Mouse (Mus musculus) liver, embryonic 14.5 days (tissue): ENCODE results near the gene Dpf1. TPM values are rescaled to one million over a fixed set of nuclear protein-coding genes. Genes with fewer than 3 reads are reported as not detected.

Source experiments
- ATAC-seq: fragments of 200-750 bp; cut with Nextera tagmentation; 2 replicates; pipeline ENCODE4 v1.8.0; 2017; ENCODE audit warnings: moderate number of reproducible peaks, mild to moderate bottlenecking, moderate library complexity; ENCODE audit not compliant: insufficient read depth
- DNase-seq, 3 experiments: peaks; one replicate each; pipeline ENCODE4 v3.0.0-alpha.2; 2012 to 2013; ENCODE audit warnings: low read depth in 3 of 3, low spot score in 3 of 3
- H3K27ac ChIP-seq: fragments of 300-500 bp; sonication (generic); 2 replicates; pipeline ENCODE4 v1.5.1; 2014; ENCODE audit warnings: moderate library complexity, mild to moderate bottlenecking, control low read depth, inconsistent platforms
- H3K27me3 ChIP-seq: fragments of 300-500 bp; sonication (generic); 2 replicates; pipeline ENCODE4 v1.6.1; 2014; ENCODE audit warnings: mild to moderate bottlenecking, low read length, moderate library complexity; ENCODE audit not compliant: control insufficient read depth, insufficient read depth
- H3K36me3 ChIP-seq: fragments of 300-500 bp; sonication (generic); replicated peaks from 2 replicates; pipeline ENCODE4 v1.6.1; 2014; ENCODE audit warnings: low read depth; ENCODE audit not compliant: control insufficient read depth, insufficient read depth
- H3K4me1 ChIP-seq, 2 experiments: fragments of 200-500 bp in 1 of 2; fragments of 300-500 bp in 1 of 2; sonication (generic) in 1 of 2; replicated peaks; 2 replicates each; pipeline ENCODE4 v1.6.1; 2012 to 2014; ENCODE audit warnings: antibody characterized with exemption in 1 of 2, inconsistent platforms in 1 of 2, low read length in 1 of 2; ENCODE audit not compliant: control insufficient read depth in 2 of 2, insufficient read depth in 2 of 2
- H3K4me2 ChIP-seq: fragments of 300-500 bp; sonication (generic); 2 replicates; pipeline ENCODE4 v1.6.1; 2014; ENCODE audit warnings: low read depth, mild to moderate bottlenecking, control low read depth, moderate library complexity
- H3K4me3 ChIP-seq, 2 experiments: fragments of 200-500 bp in 1 of 2; fragments of 300-500 bp in 1 of 2; sonication (generic) in 1 of 2; 2 replicates each; pipeline ENCODE4 v1.5.1; 2012 to 2014; ENCODE audit warnings: low read depth in 2 of 2, low read length in 2 of 2, mild to moderate bottlenecking in 2 of 2, control low read depth in 1 of 2, inconsistent platforms in 1 of 2, moderate library complexity in 1 of 2; ENCODE audit not compliant: insufficient read depth in 1 of 2
- H3K9ac ChIP-seq: fragments of 300-500 bp; sonication (generic); replicated peaks from 2 replicates; pipeline ENCODE4 v1.6.1; 2014; ENCODE audit warnings: mild to moderate bottlenecking, control low read depth, moderate library complexity
- H3K9me3 ChIP-seq: fragments of 300-500 bp; sonication (generic); 2 replicates; pipeline ENCODE4 v1.6.1; 2016; ENCODE audit warnings: low read length, mixed read lengths; ENCODE audit not compliant: control insufficient read depth
- CTCF ChIP-seq: IDR thresholded peaks from 2 replicates; pipeline ENCODE4 v1.5.1; 2016; ENCODE audit warnings: antibody characterized with exemption, low read depth, control low read depth
- EP300 ChIP-seq: IDR thresholded peaks from 2 replicates; pipeline ENCODE4 v1.6.1; 2016; ENCODE audit warnings: antibody characterized with exemption, low read depth
- WGBS: fragments of 180-500 bp; shearing (Covaris S2); extraction: QIAGEN DNeasy Blood & Tissue Kit; methylation state at CpG from one replicate; pipeline ENCODE4 v1.1.7; 2014; ENCODE audit not compliant: insufficient replicate concordance; 5-methylcytosine and 5-hydroxymethylcytosine counted together
- polyA plus RNA-seq, 2 experiments: library from polyadenylated mRNA; depleted of rRNA in 1 of 2; stranded (reverse) in 1 of 2; unstranded in 1 of 2; fragments of >200 nt; fragmentation: Nextera tagmentation in 1 of 2; extraction: Ambion mirVana in 1 of 2; gene quantifications; 2 replicates each; pipeline versions ENCODE4 v1.2.1 to v1.2.3; 2012 to 2014

Dpf1 gene
- polyA plus RNA-seq, 2 experiments = 0.81 to 1.0 TPM

DNA sequence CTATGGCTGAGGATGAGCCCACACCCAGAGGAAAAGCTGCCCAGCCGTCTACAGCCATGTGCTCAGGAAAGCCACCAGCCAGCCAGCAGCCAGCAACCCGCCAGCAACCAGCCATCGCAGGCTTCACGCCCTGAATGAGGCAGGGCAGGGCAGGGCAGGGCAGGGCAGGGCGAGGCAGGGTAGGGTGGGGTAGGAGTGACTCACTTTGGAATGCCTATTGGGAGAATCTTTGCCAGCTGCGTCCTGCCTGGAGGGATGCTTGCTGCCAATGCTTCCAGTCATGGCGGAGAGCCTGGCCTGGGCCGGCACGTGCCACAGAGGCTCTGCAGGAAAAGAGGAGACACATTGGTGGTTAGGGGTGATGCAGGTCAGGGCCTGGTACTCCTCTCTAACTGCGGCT, 46.7 kb downstream of the Dpf1 start:
- TF ChIP-seq EP300 (no peak), CTCF (no peak)
- DNase-seq (no peak), ATAC-seq (peak; percentile 31; the same call in 1 of the 2 replicates)
- H3K4me2 ChIP-seq = no peak overlapping the region
- no peaks in the 10 kb centered on the region for H3K36me3 ChIP-seq
- H3K4me3 ChIP-seq = no peak overlapping the region
- no peaks in the 10 kb centered on the region for H3K27me3 ChIP-seq
- no peak overlapping the region for H3K9ac ChIP-seq
- H3K9me3 ChIP-seq = no peaks in the 10 kb centered on the region
- H3K27ac ChIP-seq = no peak overlapping the region
- H3K4me1 ChIP-seq = no peaks in the 10 kb centered on the region
- 61% methylated on average over 10 of the region's 10 CpGs for WGBS

DNA sequence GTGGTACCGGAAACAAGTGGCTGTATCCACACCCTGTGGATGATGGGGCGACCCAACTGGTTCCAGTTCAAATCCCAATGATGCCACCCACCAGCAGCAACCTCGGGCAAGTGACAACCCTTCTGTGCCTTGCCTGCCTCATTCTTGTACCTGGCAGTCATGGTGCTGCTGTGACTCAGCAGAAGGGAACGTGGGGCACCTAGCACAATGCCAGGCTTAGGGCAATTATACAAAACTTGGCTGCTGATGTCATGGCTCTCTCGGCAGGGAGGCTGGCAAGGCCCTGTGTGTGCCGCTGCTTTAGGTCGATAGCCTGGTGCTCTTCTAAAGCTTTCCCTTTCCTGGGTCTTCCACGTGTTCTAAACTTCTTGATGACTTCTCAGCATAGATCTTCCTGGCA, 48.5 kb downstream of the Dpf1 start:
- no peak for ATAC-seq
- whole genome bisulfite sequencing = 77% methylated on average over 8 of the region's 8 CpGs
- no peak overlapping the region for H3K4me2 ChIP-seq

DNA sequence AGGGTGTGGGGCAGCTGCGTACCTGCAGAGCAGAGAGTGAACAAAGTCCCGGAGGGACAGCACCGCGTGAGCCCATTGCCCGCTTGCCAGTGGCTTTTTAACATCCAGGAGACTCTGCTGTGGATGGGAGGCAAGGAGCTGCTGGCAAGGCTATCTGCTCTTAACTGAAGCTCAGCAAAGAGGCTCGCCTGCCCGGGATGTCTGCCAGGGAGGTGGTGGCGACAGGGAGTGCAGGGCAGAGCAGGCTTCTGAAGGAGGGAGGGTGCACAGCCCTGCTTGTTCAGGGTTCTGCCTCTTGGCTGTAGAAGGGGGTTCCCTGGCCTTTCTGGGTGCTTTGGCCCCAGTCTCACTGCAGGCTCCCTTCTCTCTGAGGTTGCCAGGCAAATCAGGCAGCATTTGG, 50.4 kb downstream of the Dpf1 start:
- Histone ChIP-seq H3K4me1 (no peaks in the 10 kb centered on the region), H3K36me3 (no peaks in the 10 kb centered on the region), H3K9me3 (no peaks in the 10 kb centered on the region), H3K27ac (no peak overlapping the region), H3K4me2 (no peak overlapping the region), H3K27me3 (no peaks in the 10 kb centered on the region), H3K9ac (no peak overlapping the region), H3K4me3 (no peak overlapping the region)
- DNase-seq = no peak
- TF ChIP-seq CTCF = no peak
- no peak for TF ChIP-seq EP300
- no peak for ATAC-seq
- 78% methylated on average over 8 of the region's 8 CpGs for whole genome bisulfite sequencing

More for the DNA sequence above, 48.5 kb downstream of the Dpf1 start:
- Histone ChIP-seq H3K4me3 (no peak overlapping the region), H3K36me3 (no peaks in the 10 kb centered on the region), H3K27me3 (no peaks in the 10 kb centered on the region), H3K4me1 (no peaks in the 10 kb centered on the region), H3K9me3 (no peaks in the 10 kb centered on the region), H3K27ac (no peak overlapping the region), H3K9ac (no peak overlapping the region)
- no peak for DNase-seq
- TF ChIP-seq CTCF = no peak
- no peak for TF ChIP-seq EP300

DNA sequence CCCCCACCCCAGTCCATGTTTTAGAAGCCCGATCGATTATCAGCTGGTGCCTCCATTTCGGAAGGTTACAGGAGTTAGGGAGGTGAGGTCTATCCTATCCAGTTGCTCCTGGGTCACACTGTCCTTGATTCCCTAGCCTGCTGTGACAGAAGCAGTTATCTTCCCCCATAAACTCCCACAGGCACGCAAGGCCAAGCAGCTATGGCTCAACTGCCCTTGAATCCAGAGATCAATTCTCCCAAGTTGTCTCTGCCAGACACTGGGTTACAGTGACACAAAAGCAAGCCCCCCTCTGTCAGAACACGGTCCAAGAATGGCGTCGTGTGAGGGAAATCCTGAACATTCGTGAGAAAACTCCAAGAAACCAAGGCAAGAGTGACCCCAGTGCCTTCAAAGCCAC, 51.7 kb downstream of the Dpf1 start:
- WGBS = 89% methylated on average over 8 of the region's 8 CpGs
- ATAC-seq (no peak), DNase-seq (no peak)
- Histone ChIP-seq H3K36me3 (no peaks in the 10 kb centered on the region), H3K4me3 (no peak overlapping the region), H3K9me3 (no peaks in the 10 kb centered on the region), H3K27ac (no peak overlapping the region), H3K27me3 (no peaks in the 10 kb centered on the region), H3K4me2 (no peak overlapping the region), H3K4me1 (no peaks in the 10 kb centered on the region), H3K9ac (no peak overlapping the region)
- no peak for TF ChIP-seq CTCF
- TF ChIP-seq EP300 = no peak

DNA sequence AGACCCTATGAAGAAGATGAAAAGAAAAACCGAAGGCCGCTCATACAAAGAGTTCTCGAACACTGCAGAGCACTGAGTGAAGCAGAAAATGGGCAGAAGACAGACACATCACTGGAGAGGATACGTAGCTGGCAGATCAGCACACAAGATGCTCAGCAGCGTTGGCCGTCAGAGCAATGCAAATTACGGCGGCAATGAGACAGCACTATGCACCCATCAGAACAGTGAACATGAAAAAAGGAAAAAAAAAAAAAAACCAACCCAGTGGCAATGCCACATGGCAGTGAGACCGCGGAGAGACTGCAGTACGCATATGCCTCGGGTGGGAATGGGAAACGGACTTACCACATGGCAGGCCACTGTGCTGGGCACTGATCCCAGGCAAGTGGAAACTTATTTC, 57.7 kb downstream of the Dpf1 start:
- H3K4me1 ChIP-seq = no peaks in the 10 kb centered on the region
- H3K27ac ChIP-seq = no peak overlapping the region
- no peak for ATAC-seq
- no peak overlapping the region for H3K4me3 ChIP-seq
- no peaks in the 10 kb centered on the region for H3K36me3 ChIP-seq
- no peak overlapping the region for H3K9ac ChIP-seq
- H3K9me3 ChIP-seq = no peaks in the 10 kb centered on the region
- DNase-seq = no peak
- no peaks in the 10 kb centered on the region for H3K27me3 ChIP-seq
- WGBS = 84% methylated on average over 13 of the region's 13 CpGs
- TF ChIP-seq CTCF (no peak), EP300 (no peak)
- H3K4me2 ChIP-seq = no peak overlapping the region
